Mouse (Mus musculus) stomach, embryonic 16.5 days (tissue): ENCODE data around the gene Myf6. TPM values are rescaled to one million over a fixed set of nuclear protein-coding genes. Genes with fewer than 3 reads are reported as not detected.
A peak's percentile ranks its signal among the peaks of the same experiment; 100 is the strongest.

Source experiments
- ATAC-seq: fragments of 200-750 bp; cut with Nextera tagmentation; 2 replicates; pipeline ENCODE4 v1.8.0; 2017; ENCODE audit warnings: moderate number of reproducible peaks, moderate TSS enrichment; ENCODE audit not compliant: insufficient read depth, low FRiP score
- H3K27ac ChIP-seq: fragments of 300-500 bp; sonication (generic); 2 replicates; pipeline ENCODE4 v1.5.1; 2014; ENCODE audit warnings: low read length
- H3K27me3 ChIP-seq: fragments of 300-500 bp; sonication (generic); 2 replicates; pipeline ENCODE4 v1.6.1; 2014; ENCODE audit warnings: low read length, control low read depth, mixed read lengths; ENCODE audit not compliant: control insufficient read depth, insufficient read depth
- H3K36me3 ChIP-seq: fragments of 300-500 bp; sonication (generic); 2 replicates; pipeline ENCODE4 v1.6.1; 2014; ENCODE audit warnings: low read length; ENCODE audit not compliant: control insufficient read depth, insufficient read depth
- H3K4me1 ChIP-seq: fragments of 300-500 bp; sonication (generic); 2 replicates; pipeline ENCODE4 v1.6.1; 2014; ENCODE audit warnings: low read length, control low read depth, mixed read lengths; ENCODE audit not compliant: control insufficient read depth, insufficient read depth
- H3K4me2 ChIP-seq: fragments of 300-500 bp; sonication (generic); 2 replicates; pipeline ENCODE4 v1.6.1; 2014; ENCODE audit warnings: low read depth, low read length, mixed read lengths
- H3K4me3 ChIP-seq: fragments of 300-500 bp; sonication (generic); replicated peaks from 2 replicates; pipeline ENCODE4 v1.5.1; 2014; ENCODE audit warnings: mild to moderate bottlenecking, low read length
- H3K9ac ChIP-seq: fragments of 300-500 bp; sonication (generic); 2 replicates; pipeline ENCODE4 v1.6.1; 2014; ENCODE audit warnings: low read length
- H3K9me3 ChIP-seq: fragments of 300-500 bp; sonication (generic); replicated peaks from 2 replicates; pipeline ENCODE4 v1.6.1; 2016; ENCODE audit warnings: low read length, control low read depth; ENCODE audit not compliant: control insufficient read depth
- WGBS: fragments of 180-500 bp; shearing (Covaris S2); extraction: QIAGEN DNeasy Blood & Tissue Kit; methylation state at CpG from one replicate; pipeline ENCODE4 v1.1.7; 2014; 5-methylcytosine and 5-hydroxymethylcytosine counted together
- polyA plus RNA-seq: library from polyadenylated mRNA; unstranded; fragments of >200 nt; fragmentation: Nextera tagmentation; extraction: Ambion mirVana; gene quantifications from 2 replicates; pipeline ENCODE4 v1.2.1, GENCODE M21; 2015

The Myf6 gene
- polyA plus RNA-seq, 1 experiment from 2014 or later, result 9.4 TPM

- 78% methylated on average over 1 of the region's 1 CpGs for WGBS
- no peak overlapping the region for H3K9ac ChIP-seq
These were observed 1.9 kb upstream of the Myf6 start for GRCm38 (mm10) chr10:107496402-107496801.

DNA sequence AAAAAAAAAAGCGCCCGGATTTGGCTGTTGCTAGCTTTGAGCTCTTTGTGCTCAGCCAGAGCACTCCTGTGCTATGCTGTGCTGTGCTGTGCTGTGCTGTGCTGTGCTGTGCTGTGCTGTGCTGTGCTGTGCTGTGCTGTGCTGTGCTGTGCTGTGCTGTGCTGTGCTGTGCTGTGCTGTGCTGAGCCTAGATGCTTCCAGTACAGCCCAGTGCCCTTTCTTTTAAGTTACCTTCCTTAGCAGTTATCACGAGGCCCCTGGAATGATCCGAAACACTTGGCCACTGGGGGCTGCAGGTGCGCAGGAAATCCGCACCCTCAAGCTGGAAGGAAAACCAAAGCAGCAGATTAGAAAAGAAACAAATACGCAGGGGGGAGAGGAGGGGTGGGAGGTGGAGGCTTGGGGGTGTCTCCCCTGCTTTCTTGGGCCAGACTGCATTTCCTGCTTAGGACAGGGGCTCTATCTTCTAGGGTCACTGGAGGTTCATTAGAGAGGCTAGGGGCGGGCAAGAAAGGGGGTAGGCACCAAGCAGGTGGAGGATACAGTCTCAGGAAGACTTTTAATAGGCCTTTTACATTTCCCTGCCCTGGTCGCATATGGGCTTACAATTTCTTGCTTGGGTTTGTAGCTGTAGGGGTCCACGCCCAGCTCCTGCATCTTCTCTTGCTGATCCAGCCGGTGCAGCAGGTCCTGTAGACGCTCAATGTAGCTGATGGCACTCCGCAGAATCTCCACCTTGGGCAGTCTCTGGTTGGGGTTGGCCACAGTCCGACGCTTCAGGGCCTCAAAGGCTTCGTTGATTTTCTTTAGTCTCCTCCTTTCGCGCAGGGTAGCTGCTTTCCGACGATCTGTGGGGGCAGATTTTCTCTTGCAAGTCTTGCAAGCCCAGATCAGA lies 710 bp downstream of the Myf6 start:
- no peaks in the 10 kb centered on the region for H3K36me3 ChIP-seq
- H3K27me3 ChIP-seq, result no peaks in the 10 kb centered on the region
- WGBS, result 50% methylated on average over 20 of the region's 20 CpGs
- ATAC-seq, result no peak
- H3K4me1 ChIP-seq, result no peaks in the 10 kb centered on the region
- H3K27ac ChIP-seq, result no peak overlapping the region
- H3K9me3 ChIP-seq, result no peaks in the 10 kb centered on the region
- H3K9ac ChIP-seq, result peak overlapping the region; percentile 19; the same call in 1 of the 2 replicates
- peak overlapping the region; percentile 33 for H3K4me3 ChIP-seq
- H3K4me2 ChIP-seq, result peak overlapping the region; percentile 52

More at GRCm38 (mm10) chr10:107496402-107496801, 1.9 kb upstream of the Myf6 start:
- Histone ChIP-seq H3K4me2 (no peak overlapping the region), H3K4me3 (no peak overlapping the region), H3K27me3 (no peaks in the 10 kb centered on the region), H3K4me1 (no peaks in the 10 kb centered on the region), H3K36me3 (no peaks in the 10 kb centered on the region), H3K9me3 (no peaks in the 10 kb centered on the region), H3K27ac (no peak overlapping the region)
- no peak for ATAC-seq

DNA sequence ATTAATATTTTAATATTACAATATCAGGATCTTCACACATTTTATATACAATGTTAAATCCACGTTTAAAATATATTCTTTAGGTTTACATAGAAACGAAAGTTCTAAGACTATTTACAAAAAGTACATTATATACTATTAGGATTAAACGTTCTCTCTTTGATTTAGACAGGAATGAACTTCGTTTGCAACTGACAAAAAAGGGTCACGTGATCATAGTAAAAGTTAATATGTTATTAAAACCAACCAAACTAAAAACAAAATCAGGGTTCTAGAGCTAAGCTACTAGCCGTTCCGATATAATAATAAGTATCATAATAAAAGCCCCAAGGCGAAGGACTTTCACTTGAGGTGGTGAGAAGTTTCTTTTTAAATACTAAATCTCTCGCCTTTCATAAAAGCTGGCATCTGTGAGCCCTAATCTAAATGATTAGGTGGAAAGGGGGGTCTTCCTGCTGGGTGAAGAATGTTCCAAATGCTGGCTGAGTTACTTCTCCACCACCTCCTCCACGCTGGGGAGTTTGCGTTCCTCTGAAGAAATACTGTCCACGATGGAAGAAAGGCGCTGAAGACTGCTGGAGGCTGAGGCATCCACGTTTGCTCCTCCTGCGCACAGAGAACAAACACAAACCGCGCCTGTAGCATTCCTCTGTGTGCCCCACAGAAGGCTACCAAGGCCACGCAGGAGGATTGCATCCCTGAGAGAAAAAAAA lies 1.5 kb downstream of the Myf6 start:
- Histone ChIP-seq H3K4me1 (no peaks in the 10 kb centered on the region), H3K9me3 (no peaks in the 10 kb centered on the region), H3K36me3 (no peaks in the 10 kb centered on the region), H3K27ac (no peak overlapping the region), H3K4me3 (peak overlapping the region; percentile 33), H3K27me3 (no peaks in the 10 kb centered on the region), H3K9ac (peak overlapping the region; percentile 19; the same call in 1 of the 2 replicates), H3K4me2 (peak overlapping the region; percentile 52)
- ATAC-seq, result no peak
- WGBS, result 26% methylated on average over 18 of the region's 18 CpGs

GRCm38 (mm10) chr10:107488654-107489315 lies 5.8 kb downstream of the Myf6 start:
- no peak overlapping the region for H3K4me3 ChIP-seq
- H3K9ac ChIP-seq, result no peak overlapping the region
- H3K9me3 ChIP-seq, result no peaks in the 10 kb centered on the region
- no peaks in the 10 kb centered on the region for H3K4me1 ChIP-seq
- no peaks in the 10 kb centered on the region for H3K36me3 ChIP-seq
- H3K27me3 ChIP-seq, result no peaks in the 10 kb centered on the region
- 40% methylated on average over 12 of the region's 12 CpGs for WGBS
- H3K27ac ChIP-seq, result no peak overlapping the region
- H3K4me2 ChIP-seq, result no peak overlapping the region
- ATAC-seq, result no peak

GRCm38 (mm10) chr10:107486770-107487169 lies 7.8 kb downstream of the Myf6 start:
- no peak overlapping the region for H3K27ac ChIP-seq
- no peaks in the 10 kb centered on the region for H3K36me3 ChIP-seq
- H3K4me2 ChIP-seq, result peak overlapping the region; percentile 2; the same call in 1 of the 2 replicates
- H3K4me3 ChIP-seq, result no peak overlapping the region
- H3K9me3 ChIP-seq, result no peaks in the 10 kb centered on the region
- no peak overlapping the region for H3K9ac ChIP-seq
- 35% methylated on average over 12 of the region's 12 CpGs for WGBS
- H3K27me3 ChIP-seq, result no peaks in the 10 kb centered on the region
- ATAC-seq, result peak; percentile 21; the same call in 1 of the 2 replicates
- H3K4me1 ChIP-seq, result no peaks in the 10 kb centered on the region

- H3K9me3 ChIP-seq, result no peaks in the 10 kb centered on the region
- H3K36me3 ChIP-seq, result no peaks in the 10 kb centered on the region
- H3K27me3 ChIP-seq, result no peaks in the 10 kb centered on the region
- 69% methylated on average over 8 of the region's 8 CpGs for WGBS
- peak within 1 kb of the TSS; percentile 2; the same call in 1 of the 2 replicates for H3K4me2 ChIP-seq
- H3K9ac ChIP-seq, result no peak within 1 kb of the TSS
- no peak within 1 kb of the TSS for H3K4me3 ChIP-seq
- no peak within 1 kb of the TSS for H3K27ac ChIP-seq
- no peak for ATAC-seq
- no peaks in the 10 kb centered on the region for H3K4me1 ChIP-seq
These were observed 8.7 kb downstream of the Myf6 start, which contains the start of gene Myf5 for GRCm38 (mm10) chr10:107485870-107486269. TSS of gene Myf5 (minus strand) at chr10:107486134.

DNA sequence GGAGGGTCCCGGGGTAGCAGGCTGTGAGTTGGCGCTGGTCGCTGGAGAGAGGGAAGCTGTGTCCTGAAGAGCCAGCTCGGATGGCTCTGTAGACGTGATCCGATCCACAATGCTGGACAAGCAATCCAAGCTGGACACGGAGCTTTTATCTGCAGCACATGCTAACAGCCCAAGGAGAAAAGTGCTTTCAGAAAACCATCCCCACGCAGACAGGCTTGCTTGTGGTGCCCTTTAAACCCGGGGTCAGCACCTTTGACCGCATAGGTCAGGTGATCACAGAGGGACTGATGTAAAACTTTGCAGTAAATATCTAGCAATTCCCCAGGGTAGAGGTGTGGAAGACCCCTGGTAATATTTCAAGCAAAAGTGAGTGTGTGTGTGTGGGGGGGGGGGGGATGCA lies 10.5 kb downstream of the Myf6 start:
- Histone ChIP-seq H3K27me3 (no peaks in the 10 kb centered on the region), H3K4me3 (no peak overlapping the region), H3K9ac (no peak overlapping the region), H3K4me1 (no peaks in the 10 kb centered on the region), H3K27ac (no peak overlapping the region), H3K9me3 (no peaks in the 10 kb centered on the region), H3K36me3 (no peaks in the 10 kb centered on the region), H3K4me2 (0 out of 2 replicates have a peak overlapping the region, but pooled peaks have one; percentile 31)
- WGBS, result 59% methylated on average over 10 of the region's 10 CpGs
- no peak for ATAC-seq

DNA sequence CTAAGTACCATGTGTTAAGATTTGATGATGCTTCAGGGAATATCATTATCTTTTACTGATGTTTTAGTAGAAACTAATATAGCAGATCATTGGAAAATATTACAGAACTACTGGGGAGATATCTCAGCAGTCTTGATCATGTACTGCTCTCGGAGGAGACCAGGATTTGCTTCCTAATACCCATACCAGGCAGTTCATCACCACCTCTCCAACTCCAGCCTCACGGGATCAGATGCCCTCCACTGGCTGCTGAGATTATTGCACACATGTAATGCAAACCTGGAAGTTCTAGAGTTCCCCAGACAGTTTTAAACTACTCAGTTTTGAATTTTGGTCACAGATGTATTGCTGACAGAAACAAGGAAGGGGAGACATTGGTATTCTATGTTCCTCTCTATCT lies 21.0 kb downstream of the Myf6 start:
- WGBS, result 53% methylated on average over 2 of the region's 2 CpGs
- H3K4me3 ChIP-seq, result no peak overlapping the region
- no peak overlapping the region for H3K9ac ChIP-seq
- no peaks in the 10 kb centered on the region for H3K9me3 ChIP-seq
- H3K27me3 ChIP-seq, result no peaks in the 10 kb centered on the region
- no peaks in the 10 kb centered on the region for H3K4me1 ChIP-seq
- no peak for ATAC-seq
- no peak overlapping the region for H3K27ac ChIP-seq
- H3K36me3 ChIP-seq, result no peaks in the 10 kb centered on the region
- H3K4me2 ChIP-seq, result no peak overlapping the region
